Mouse (Mus musculus) heart, adult 2 months (tissue): ENCODE measurements around the gene Cntn2. TPM values are rescaled to one million over a fixed set of nuclear protein-coding genes. Genes with fewer than 3 reads are reported as not detected.

Source experiments
- DNase-seq, 2 experiments: peaks; one replicate each; pipeline ENCODE4 v3.0.0; 2021
- H3K27ac ChIP-seq: fragments of 200-600 bp; 2 replicates; pipeline ENCODE4 v1.8.1; 2022
- H3K27me3 ChIP-seq: fragments of 200-500 bp; 2 replicates; pipeline ENCODE4 v1.6.1; 2012; ENCODE audit warnings: mild to moderate bottlenecking, low read length, inconsistent platforms, mixed read lengths; ENCODE audit not compliant: control insufficient read depth, insufficient read depth
- H3K36me3 ChIP-seq: fragments of 200-500 bp; 2 replicates; pipeline ENCODE4 v1.6.1; 2012; ENCODE audit warnings: low read length, inconsistent platforms; ENCODE audit not compliant: control insufficient read depth, insufficient read depth
- H3K4me1 ChIP-seq: fragments of 200-500 bp; 2 replicates; pipeline ENCODE4 v1.6.1; 2011; ENCODE audit warnings: low read length; ENCODE audit not compliant: control insufficient read depth, insufficient read depth
- H3K4me3 ChIP-seq: fragments of 200-600 bp; 2 replicates; pipeline ENCODE4 v1.8.1; 2022
- H3K79me2 ChIP-seq: fragments of 200-500 bp; replicated peaks from 2 replicates; pipeline ENCODE4 v1.6.1; 2012; ENCODE audit warnings: mild to moderate bottlenecking, inconsistent platforms, low read length, moderate library complexity, mixed read lengths; ENCODE audit not compliant: control insufficient read depth, insufficient read depth
- H3K9ac ChIP-seq: fragments of 200-500 bp; 2 replicates; pipeline ENCODE4 v1.6.1; 2012; ENCODE audit warnings: low read depth, mild to moderate bottlenecking, control low read depth, inconsistent platforms, low read length, mixed read lengths
- CTCF ChIP-seq: fragments of 200-600 bp; IDR thresholded peaks from 2 replicates; pipeline ENCODE4 v1.8.1; 2022; ENCODE audit warnings: antibody characterized with exemption, mild to moderate bottlenecking, moderate library complexity
- EP300 ChIP-seq: fragments of 200-500 bp; IDR thresholded peaks from 2 replicates; pipeline ENCODE4 v1.6.1; 2011; ENCODE audit warnings: low read depth, low read length, control low read depth; ENCODE audit not compliant: insufficient read depth
- POLR2A ChIP-seq: fragments of 200-500 bp; IDR thresholded peaks from 2 replicates; pipeline ENCODE4 v1.6.1; 2011; ENCODE audit warnings: mild to moderate bottlenecking, low read depth, low read length, control low read depth; ENCODE audit not compliant: insufficient read depth
- WGBS: fragments of 180-500 bp; shearing (Covaris S2); methylation state at CpG from one replicate; pipeline ENCODE4 v1.1.7; 2018; 5-methylcytosine and 5-hydroxymethylcytosine counted together
- intact Hi-C: fragments of 180-260 bp; cut with DNase I; formaldehyde crosslinking; loops from one replicate; pipeline ENCODE4 v1.15.1; 2025
- polyA plus RNA-seq: library from polyadenylated mRNA; depleted of rRNA; stranded (reverse); fragments of >200 nt; gene quantifications from 2 replicates; pipeline ENCODE4 v1.2.3, GENCODE M21; 2012
- total RNA-seq, 2 experiments: library from RNA; stranded (reverse); gene quantifications; 2 replicates each; pipeline ENCODE4 v1.2.3; 2021

The Cntn2 gene
- total and polyA plus RNA-seq, 3 experiments, result 3.5 to 4.4 (median 3.8) TPM

DNA sequence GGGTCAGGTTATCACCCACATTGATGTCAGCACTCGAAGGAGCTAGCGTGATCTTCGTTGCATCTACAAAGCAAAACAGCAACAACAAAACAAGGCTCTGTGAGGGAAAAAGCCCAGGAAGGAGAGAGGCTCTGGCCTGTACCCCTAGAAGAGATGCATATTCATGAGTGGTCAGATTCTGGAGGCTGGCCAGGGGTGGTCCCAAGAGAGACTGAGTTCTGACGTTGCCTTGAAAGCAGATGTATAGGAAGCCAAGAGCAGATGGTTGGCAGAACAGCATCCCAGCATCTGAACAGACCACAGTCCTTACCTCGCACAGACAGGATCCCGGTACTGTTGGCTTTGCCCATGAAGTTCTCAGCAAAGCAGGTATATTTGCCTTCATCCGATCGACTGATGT, 20.0 kb downstream of the Cntn2 start:
- Histone ChIP-seq H3K4me1 (no peaks in the 10 kb centered on the region), H3K27me3 (no peaks in the 10 kb centered on the region), H3K79me2 (no peaks in the 10 kb centered on the region), H3K9ac (no peak overlapping the region), H3K36me3 (no peaks in the 10 kb centered on the region), H3K27ac (no peak overlapping the region), H3K4me3 (no peak overlapping the region)
- intact Hi-C loops, result loop anchor here (10.0 kb wide), 2 partner anchors 212 to 442 kb away; no protein-coding TSS in a partner anchor
- DNase-seq, result no peak
- 74% methylated on average over 8 of the region's 8 CpGs for WGBS
- TF ChIP-seq CTCF, result no peak
- no peak for TF ChIP-seq EP300
- no peak for TF ChIP-seq POLR2A

DNA sequence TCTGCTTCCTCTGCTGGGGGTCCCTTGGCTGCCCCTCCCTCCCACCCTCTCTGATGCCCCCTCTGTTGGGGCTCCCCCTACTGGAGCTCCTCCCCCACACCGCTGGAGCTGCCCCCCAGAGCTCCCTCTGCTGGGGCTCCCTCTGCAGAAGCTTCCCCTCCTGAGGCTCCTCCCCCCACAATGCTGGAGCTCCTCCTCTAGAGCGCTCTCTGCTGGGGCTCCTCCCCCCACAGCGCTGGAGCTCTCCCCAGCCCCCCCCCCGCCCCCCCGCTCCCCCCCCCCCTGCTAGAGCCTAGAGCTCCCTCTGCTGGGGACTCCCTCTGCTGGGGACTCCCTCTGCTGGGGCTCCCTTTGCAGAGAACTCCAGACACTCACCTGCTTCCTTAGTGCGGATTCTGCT, 22.3 kb downstream of the Cntn2 start:
- Histone ChIP-seq H3K79me2 (no peaks in the 10 kb centered on the region), H3K36me3 (no peaks in the 10 kb centered on the region), H3K27ac (no peak overlapping the region), H3K9ac (no peak overlapping the region), H3K4me3 (no peak overlapping the region), H3K4me1 (no peaks in the 10 kb centered on the region), H3K27me3 (no peaks in the 10 kb centered on the region)
- WGBS, result 8% methylated on average over 5 of the region's 6 CpGs
- intact Hi-C loops, result loop anchor here (2.0 to 10.0 kb wide), 3 partner anchors 154 to 444 kb away; no protein-coding TSS in a partner anchor
- TF ChIP-seq POLR2A (no peak), CTCF (peak; percentile 48)
- peak; percentile 50 to 56 for DNase-seq

DNA sequence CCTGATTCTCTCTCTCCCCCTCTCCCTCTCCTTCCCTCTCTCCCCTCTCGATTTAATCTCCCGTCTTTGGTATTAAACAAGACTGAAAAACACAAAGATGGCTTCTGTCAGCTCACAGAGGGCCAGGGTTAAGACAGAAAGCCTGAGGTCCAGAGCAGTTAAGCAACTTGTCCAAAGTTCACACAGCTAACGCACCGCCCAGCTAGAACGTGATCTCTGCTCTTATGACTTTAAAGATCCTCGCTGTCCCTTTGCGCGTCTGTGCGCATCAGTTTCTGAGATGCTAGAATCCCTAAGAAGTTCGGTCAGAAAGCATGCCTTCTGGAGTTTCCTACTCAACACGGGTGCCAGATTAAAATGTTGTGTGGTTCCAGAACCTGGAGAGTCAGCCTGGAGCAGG, 23.3 kb downstream of the Cntn2 start:
- intact Hi-C loops, result loop anchor here (2.0 to 10.0 kb wide), 3 partner anchors 153 to 445 kb away; no protein-coding TSS in a partner anchor
- TF ChIP-seq EP300 (no peak), CTCF (no peak), POLR2A (no peak)
- H3K79me2 ChIP-seq, result no peaks in the 10 kb centered on the region

DNA sequence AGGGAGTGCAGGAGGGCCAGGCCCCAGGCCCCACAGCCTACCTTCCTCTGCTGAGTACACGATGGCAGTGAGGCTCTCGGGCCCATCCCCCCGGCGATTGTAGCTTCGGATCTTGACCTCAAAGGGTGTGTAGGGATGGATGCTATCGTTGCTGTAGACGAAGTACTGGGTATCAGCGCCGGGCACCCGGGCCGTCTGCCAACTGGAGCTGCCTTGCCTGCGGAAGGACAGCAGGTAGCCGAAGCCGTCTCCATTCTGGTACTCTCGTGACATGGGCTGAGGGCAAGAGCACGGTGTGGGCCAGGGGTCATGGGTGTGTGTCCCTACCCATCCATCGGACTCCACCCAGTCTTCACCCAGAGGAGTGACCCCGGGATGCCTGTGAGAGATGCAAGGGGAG, 24.4 kb downstream of the Cntn2 start:
- no peak overlapping the region for H3K27ac ChIP-seq
- H3K27me3 ChIP-seq, result no peaks in the 10 kb centered on the region
- TF ChIP-seq CTCF (no peak), EP300 (no peak), POLR2A (no peak)
- no peaks in the 10 kb centered on the region for H3K36me3 ChIP-seq
- 71% methylated on average over 18 of the region's 18 CpGs for WGBS
- H3K79me2 ChIP-seq, result no peaks in the 10 kb centered on the region
- no peaks in the 10 kb centered on the region for H3K4me1 ChIP-seq
- no peak overlapping the region for H3K4me3 ChIP-seq
- no peak overlapping the region for H3K9ac ChIP-seq
- no peak for DNase-seq
- intact Hi-C loops, result no loop called here

More for the DNA sequence above, 23.3 kb downstream of the Cntn2 start:
- Histone ChIP-seq H3K27me3 (no peaks in the 10 kb centered on the region), H3K9ac (no peak overlapping the region), H3K4me1 (no peaks in the 10 kb centered on the region), H3K27ac (no peak overlapping the region), H3K4me3 (no peak overlapping the region), H3K36me3 (no peaks in the 10 kb centered on the region)
- 87% methylated on average over 11 of the region's 11 CpGs for WGBS
- DNase-seq, result no peak

DNA sequence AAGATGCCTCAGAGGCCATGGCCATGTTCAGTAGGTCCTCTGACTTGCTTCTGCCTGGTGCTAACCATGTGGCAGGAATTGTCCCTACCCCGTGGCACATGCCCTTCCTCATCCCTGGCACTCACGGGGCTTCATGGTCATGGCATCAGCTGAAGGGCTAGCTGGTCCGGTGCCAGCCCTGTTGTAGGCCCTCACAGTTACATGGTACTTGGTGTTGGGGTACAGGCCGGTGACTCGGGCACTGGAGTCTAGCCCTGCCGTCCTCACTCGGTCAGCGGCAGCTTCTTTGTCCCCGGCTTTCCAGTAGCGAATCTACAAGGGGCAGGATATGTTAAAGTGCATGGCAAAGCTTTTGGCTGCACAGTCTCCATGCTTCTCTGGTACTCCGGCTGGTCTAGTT, 26.3 kb downstream of the Cntn2 start:
- intact Hi-C loops, result no loop called here
- H3K79me2 ChIP-seq, result no peaks in the 10 kb centered on the region
- no peak overlapping the region for H3K4me3 ChIP-seq
- H3K27ac ChIP-seq, result no peak overlapping the region
- WGBS, result 87% methylated on average over 11 of the region's 11 CpGs
- no peak overlapping the region for H3K9ac ChIP-seq
- peak in 1 of 2 experiments; percentile 10 for DNase-seq
- no peaks in the 10 kb centered on the region for H3K36me3 ChIP-seq
- no peaks in the 10 kb centered on the region for H3K27me3 ChIP-seq
- TF ChIP-seq EP300, result no peak
- TF ChIP-seq CTCF, result no peak
- no peak for TF ChIP-seq POLR2A
- H3K4me1 ChIP-seq, result no peaks in the 10 kb centered on the region

DNA sequence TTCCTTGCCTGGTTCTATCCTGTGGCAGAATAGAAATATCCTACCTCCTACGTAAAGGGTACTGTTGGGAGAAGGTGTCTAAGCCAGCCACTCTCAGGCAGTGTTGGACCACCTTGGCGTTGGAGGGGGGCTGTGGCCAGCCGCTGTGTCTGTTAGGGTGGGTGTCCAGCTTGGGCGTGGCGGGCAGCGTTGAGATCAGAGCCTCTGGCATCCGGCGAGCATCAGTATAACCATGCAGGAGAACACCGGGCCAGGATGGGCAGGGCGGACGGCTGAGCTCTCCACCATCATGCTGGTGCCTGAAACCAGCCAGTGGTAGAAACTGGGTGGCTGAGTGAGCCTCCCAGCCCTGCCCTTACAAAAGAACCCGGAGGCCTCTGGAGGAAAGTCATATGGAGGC, 27.7 kb downstream of the Cntn2 start:
- no peaks in the 10 kb centered on the region for H3K27me3 ChIP-seq
- WGBS, result 83% methylated on average over 12 of the region's 12 CpGs
- H3K27ac ChIP-seq, result no peak overlapping the region
- H3K4me3 ChIP-seq, result no peak overlapping the region
- no peaks in the 10 kb centered on the region for H3K4me1 ChIP-seq
- no peak overlapping the region for H3K9ac ChIP-seq
- no peaks in the 10 kb centered on the region for H3K36me3 ChIP-seq
- TF ChIP-seq POLR2A, result no peak
- no peak for TF ChIP-seq CTCF
- no peak for TF ChIP-seq EP300
- peak in 1 of 2 experiments; percentile 4 for DNase-seq
- no peaks in the 10 kb centered on the region for H3K79me2 ChIP-seq
- intact Hi-C loops, result no loop called here
